Comparison of ENCODE assay signal across 23 mouse cellular contexts in the genomic region with DNA sequence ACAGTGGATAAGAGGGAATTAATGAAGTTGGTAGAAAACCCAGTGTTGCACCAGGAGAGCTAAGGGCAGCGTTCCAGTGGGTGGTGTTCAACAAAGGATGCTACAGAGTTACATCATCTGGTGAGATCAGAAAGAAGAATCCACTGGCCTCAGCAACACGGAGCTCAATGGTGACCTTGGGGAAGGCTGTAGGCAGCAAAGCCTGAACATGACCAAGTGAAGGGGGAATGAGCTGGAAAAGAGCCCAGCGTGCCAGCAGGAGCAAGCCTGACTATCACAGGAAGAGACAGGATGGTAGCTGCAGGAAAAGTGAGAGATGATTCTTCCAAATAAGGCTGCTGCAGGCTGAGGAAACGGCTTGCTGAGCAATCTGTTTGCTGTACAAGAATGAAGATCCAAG. TPM values are rescaled to one million over a fixed set of nuclear protein-coding genes. Genes with fewer than 3 reads are reported as not detected.
A peak's percentile ranks its signal among the peaks of the same experiment; 100 is the strongest.
DNase-seq lines count a peak whose midpoint lies in the region; ATAC-seq lines count a peak whose summit lies in the region.
"Had no signal": no experiment of that assay in that cellular context is flagged by ENCODE, and none has a peak within 500 bp of the region (broad histone marks: within the 10 kb centered on the region; RNA-seq: fewer than 3 reads in every experiment).

No protein-coding gene starts in this region.

- DNase-seq in adrenal gland, adult (ENCODE audit: inconsistent age in 2 of 2, low spot score in 1 of 2): peak; percentile 24 to 39
- DNase-seq in adrenal gland, adult 18-20 months (ENCODE audit: low spot score in 2 of 2): no peak
- peak; percentile 7 for DNase-seq in gastrocnemius, adult 18-20 months (ENCODE audit: low spot score)
- DNase-seq in gastrocnemius, postnatal 10 days: no peak
- peak; percentile 73 for DNase-seq in left cerebral cortex, postnatal 4 days
- no peak for DNase-seq in left cerebral cortex, adult 9 months (ENCODE audit: low spot score in 2 of 2)
- DNase-seq in forebrain, embryonic 14.5 days (ENCODE audit: low spot score): no peak
- no peak for DNase-seq in kidney, adult 11 months
- DNase-seq: cerebellum, postnatal 36 days; heart, adult 2 months; lung, adult 2 months; lung, postnatal 36 days; right cerebral cortex, postnatal 25 days; thymus, postnatal 14 days had no signal

- intact Hi-C loops in left cerebral cortex, postnatal 4 days (cut with DNase I): no loop called here

- H3K27me3 ChIP-seq in forebrain, embryonic 14.5 days (replicated peaks; ENCODE audit: control insufficient read depth, insufficient read depth, low read length): no peaks in the 10 kb centered on the region
- H3K27me3 ChIP-seq: forebrain, embryonic 12.5 days; heart, embryonic 15.5 days; intestine, embryonic 15.5 days; neural tube, embryonic 15.5 days had no signal

- H3K27ac ChIP-seq in forebrain, embryonic 14.5 days (ENCODE audit: low read depth, low read length): no peak overlapping the region
- H3K27ac ChIP-seq: forebrain, embryonic 12.5 days; heart, adult 2 months; heart, embryonic 15.5 days; hindbrain, embryonic 10.5 days; intestine, embryonic 15.5 days; neural tube, embryonic 15.5 days had no signal

- H3K4me2 ChIP-seq in forebrain, embryonic 14.5 days (ENCODE audit: low read length): no peak overlapping the region
- H3K4me2 ChIP-seq: forebrain, embryonic 12.5 days; heart, embryonic 15.5 days; intestine, embryonic 15.5 days; midbrain, embryonic 11.5 days; neural tube, embryonic 15.5 days had no signal

- H3K9me3 ChIP-seq in forebrain, embryonic 14.5 days (replicated peaks; ENCODE audit: control insufficient read depth, low read length): no peaks in the 10 kb centered on the region
- H3K9me3 ChIP-seq: forebrain, embryonic 12.5 days; heart, embryonic 15.5 days; hindbrain, embryonic 10.5 days; intestine, embryonic 15.5 days; neural tube, embryonic 15.5 days had no signal

- ATAC-seq in forebrain, embryonic 14.5 days: no peak
- ATAC-seq: CD4-positive, CD25-positive, alpha-beta regulatory T cell, adult 4 months; intestine, embryonic 15.5 days had no signal

- H3K4me1 ChIP-seq in forebrain, embryonic 14.5 days (ENCODE audit: control insufficient read depth, insufficient read depth, low read length): no peaks in the 10 kb centered on the region
- H3K4me1 ChIP-seq: forebrain, embryonic 12.5 days; heart, embryonic 15.5 days; hindbrain, embryonic 10.5 days; intestine, embryonic 15.5 days; neural tube, embryonic 15.5 days had no signal

- no peak overlapping the region for H3K4me3 ChIP-seq in forebrain, embryonic 14.5 days (ENCODE audit: low read depth, low read length)
- H3K4me3 ChIP-seq: forebrain, embryonic 12.5 days; heart, adult 2 months; heart, embryonic 15.5 days; hindbrain, embryonic 10.5 days; intestine, embryonic 15.5 days; neural tube, embryonic 15.5 days had no signal

- H3K9ac ChIP-seq in forebrain, embryonic 14.5 days (ENCODE audit: low read length): no peak overlapping the region
- H3K9ac ChIP-seq: forebrain, embryonic 12.5 days; heart, embryonic 15.5 days; intestine, embryonic 15.5 days; neural tube, embryonic 15.5 days had no signal

- 74% methylated on average over 4 of the region's 4 CpGs for WGBS in forebrain, embryonic 14.5 days

- H3K36me3 ChIP-seq in forebrain, embryonic 14.5 days (ENCODE audit: control insufficient read depth, insufficient read depth, low read length): peaks cover 17% of the 10 kb centered on the region
- H3K36me3 ChIP-seq: G1E had no signal

RNA-seq across cellular contexts. Expression of gene Cartpt, which starts 46.5 kb away (rescaled TPM):
- 10 to 100 TPM in 1 of 2 experiments, 1 to 10 TPM in 1; 6.7 to 14.4 TPM for total RNA-seq in adrenal gland, adult 18-20 months (2021)
- not detected for total RNA-seq in gastrocnemius, adult 18-20 months (2021)
- total RNA-seq in gastrocnemius, postnatal 10 days (2021): not detected
- total RNA-seq in left cerebral cortex, postnatal 4 days (2021): 1 to 10 TPM; 5.9 to 7.4 TPM
- 3.1 and 3.6 TPM in 2 replicates for polyA plus RNA-seq in forebrain, embryonic 14.5 days (2014; fragmentation: Nextera tagmentation; extraction: Ambion mirVana)
- total RNA-seq: liver, adult 2 months had no signal
- polyA plus RNA-seq: CD4-positive, CD25-positive, alpha-beta regulatory T cell, adult 4 months; G1E; liver, adult 2 months had no signal

Comparison
In these comparisons a context has a peak if more than half of its experiments do, and no peak if none do; other contexts are left out.
1. DNase-seq: peak in adrenal gland, adult (2 of 2), gastrocnemius, adult 18-20 months (single experiment) and left cerebral cortex, postnatal 4 days (single experiment); none in adrenal gland, adult 18-20 months (0 of 2), gastrocnemius, postnatal 10 days (single experiment), left cerebral cortex, adult 9 months (0 of 2), forebrain, embryonic 14.5 days (single experiment) and kidney, adult 11 months (single experiment).
2. RNA of gene Cartpt, which starts 46.5 kb away (total RNA-seq): 6.7 to 14.4 TPM in adrenal gland, adult 18-20 months and 5.9 to 7.4 TPM in left cerebral cortex, postnatal 4 days; not detected in gastrocnemius, adult 18-20 months and not detected in gastrocnemius, postnatal 10 days; every median in the first group is over 4 times any median in the second.